Mouse (Mus musculus): ENCODE results near the gene Rere.
A peak's percentile ranks its signal among the peaks of the same experiment; 100 is the strongest.
"Not testable (repeated sequence)": the region's sequence is repeated elsewhere in the genome, so short reads cannot be mapped to it uniquely, and the experiment has no call there.

The Rere gene

GRCm38 (mm10) chr4:150465759-150466158, 184.3 kb downstream of the Rere start:
- no peak for DNase-seq (ENCODE audit: low spot score)

DNA sequence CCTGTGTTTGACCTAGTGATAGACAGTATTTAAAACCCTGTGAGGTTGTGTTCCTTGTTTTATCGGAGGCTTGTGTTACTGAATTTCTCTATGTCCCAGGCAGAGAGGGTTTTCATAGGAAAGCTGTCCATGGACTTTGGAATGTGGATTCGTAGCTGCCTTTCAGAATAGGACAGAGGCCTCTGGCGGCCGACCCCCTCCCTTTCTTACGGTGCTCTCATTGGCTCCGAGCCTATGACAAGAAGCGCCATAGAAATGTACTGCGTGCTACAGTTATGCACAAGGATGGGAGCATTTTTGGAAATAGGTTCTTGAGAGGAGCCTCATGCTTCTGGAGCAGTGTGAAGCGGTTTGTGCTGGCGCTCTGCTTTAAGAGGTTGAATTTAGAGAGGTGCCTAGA, 187.8 kb downstream of the Rere start:
- DNase-seq (ENCODE audit: low spot score): no peak

GRCm38 (mm10) chr4:150470674-150471328, 189.4 kb downstream of the Rere start:
- DNase-seq (ENCODE audit: low spot score): no peak

GRCm38 (mm10) chr4:150472751-150473436, 191.4 kb downstream of the Rere start:
- DNase-seq (ENCODE audit: low spot score): no peak

GRCm38 (mm10) chr4:150473437-150474070, 192.1 kb downstream of the Rere start:
- DNase-seq (ENCODE audit: low spot score): no peak

GRCm38 (mm10) chr4:150474086-150474485, 192.6 kb downstream of the Rere start:
- DNase-seq (ENCODE audit: low spot score): no peak

DNA sequence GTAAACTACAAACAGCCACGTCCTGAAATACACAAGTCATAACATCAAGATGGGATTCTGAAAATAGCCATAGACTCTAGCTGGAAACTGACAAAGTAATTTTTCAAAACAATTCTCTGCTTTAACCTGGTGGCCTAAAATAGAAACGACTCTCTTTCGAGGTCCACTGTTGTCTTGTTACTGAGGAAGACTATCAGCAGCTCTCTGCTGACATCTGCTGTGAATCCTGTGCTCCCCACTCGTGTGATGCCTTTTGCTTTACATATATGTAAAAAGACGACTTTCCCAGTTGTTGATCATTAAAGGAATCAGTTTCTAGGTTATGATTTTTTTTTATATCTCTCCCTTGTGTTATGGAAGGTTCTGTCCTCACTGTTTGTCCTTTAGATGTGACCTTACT, 194.8 kb downstream of the Rere start:
- no peak for DNase-seq (ENCODE audit: low spot score)

- DNase-seq (ENCODE audit: low spot score): no peak
These were observed 196.6 kb downstream of the Rere start for GRCm38 (mm10) chr4:150478006-150478405.

GRCm38 (mm10) chr4:150483081-150483480, 201.6 kb downstream of the Rere start:
- not testable (repeated sequence) for DNase-seq (ENCODE audit: low spot score)

DNA sequence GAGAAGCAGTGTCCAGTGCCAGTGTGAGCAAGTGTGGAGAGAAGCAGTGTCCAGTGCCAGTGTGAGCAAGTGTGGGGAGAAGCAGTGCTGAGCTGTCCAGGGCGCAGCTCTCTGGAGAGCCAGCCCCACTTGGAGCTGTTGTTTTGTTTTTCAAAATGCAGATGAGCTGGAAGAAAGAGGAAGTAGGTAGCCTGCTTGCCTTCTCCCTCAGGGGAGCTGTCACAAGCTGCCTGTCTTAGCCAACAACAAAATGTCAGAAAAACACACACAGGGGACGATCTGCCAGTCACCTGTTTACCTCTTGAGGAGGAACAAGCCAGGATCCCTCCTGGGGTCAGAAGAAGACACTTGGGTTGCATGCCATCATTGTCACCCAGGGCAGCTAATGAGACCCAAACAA, 204.7 kb downstream of the Rere start:
- DNase-seq (ENCODE audit: low spot score): no peak

DNA sequence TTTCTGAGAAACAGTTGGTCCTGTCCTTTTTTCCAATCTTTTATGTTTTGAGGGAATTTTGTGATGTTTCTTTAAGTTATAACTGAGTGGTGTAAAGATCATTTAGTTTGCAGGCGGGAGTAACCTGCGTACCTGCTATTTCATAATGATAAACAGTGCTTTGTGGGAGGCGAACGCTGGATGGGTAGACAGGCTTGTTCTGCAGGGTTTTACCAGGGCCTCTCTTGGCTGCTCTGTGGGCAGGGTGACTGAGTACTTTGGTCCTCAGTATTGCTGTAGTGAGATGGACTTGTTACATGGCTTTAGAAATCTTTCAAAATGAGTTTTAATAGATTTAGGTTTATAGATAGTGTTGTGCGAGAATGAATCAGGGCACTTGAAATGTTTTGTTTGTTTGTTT, 205.7 kb downstream of the Rere start:
- DNase-seq (ENCODE audit: low spot score): no peak

GRCm38 (mm10) chr4:150488096-150488748, 206.8 kb downstream of the Rere start:
- peak; percentile 64 for DNase-seq (ENCODE audit: low spot score)

- no peak for DNase-seq (ENCODE audit: low spot score)
These were observed 207.3 kb downstream of the Rere start for GRCm38 (mm10) chr4:150488767-150489166.

DNA sequence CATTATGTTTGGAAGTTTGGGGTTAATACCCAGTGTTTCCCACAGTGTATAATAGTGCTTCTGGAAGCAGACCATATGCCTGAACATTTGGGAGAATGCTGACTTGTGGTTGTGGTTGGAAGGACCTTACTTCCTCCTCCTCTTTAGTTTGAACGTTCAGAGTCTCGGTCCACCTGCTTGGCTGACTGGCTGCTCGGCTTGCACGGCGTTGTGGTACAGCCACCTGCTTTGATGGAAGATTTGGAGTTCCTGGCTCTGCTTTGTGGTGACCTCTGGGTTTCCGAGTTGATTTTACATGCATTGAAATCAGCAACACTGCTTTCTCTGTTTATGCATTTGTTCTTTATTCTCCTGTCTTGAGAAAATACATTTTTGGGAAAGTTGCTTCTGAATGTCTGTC, 208.6 kb downstream of the Rere start:
- DNase-seq (ENCODE audit: low spot score): no peak

DNA sequence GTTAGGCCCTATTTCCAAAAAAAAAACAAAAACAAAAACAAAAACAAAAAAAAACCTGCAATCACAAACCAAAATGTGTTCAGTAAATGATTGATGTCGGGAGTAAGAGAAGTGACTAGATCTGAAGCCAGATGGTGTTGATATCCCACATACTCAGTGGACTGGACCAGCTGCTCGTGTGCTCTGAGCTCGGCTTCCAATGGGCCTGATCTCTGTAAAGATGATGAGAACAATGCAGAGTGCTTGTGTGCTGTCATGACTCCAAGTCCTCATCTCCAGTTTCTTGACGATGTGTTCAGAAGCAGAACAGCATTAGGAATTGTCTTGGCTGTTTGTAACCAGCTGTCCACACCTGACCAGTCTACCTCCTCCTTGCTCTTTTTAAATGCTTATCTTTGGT, 210.3 kb downstream of the Rere start:
- DNase-seq (ENCODE audit: low spot score): no peak

- no peak for DNase-seq (ENCODE audit: low spot score)
These were observed 212.0 kb downstream of the Rere start for GRCm38 (mm10) chr4:150493258-150493937.

- DNase-seq (ENCODE audit: low spot score): not testable (repeated sequence)
These were observed 212.5 kb downstream of the Rere start for GRCm38 (mm10) chr4:150493938-150494330.

DNA sequence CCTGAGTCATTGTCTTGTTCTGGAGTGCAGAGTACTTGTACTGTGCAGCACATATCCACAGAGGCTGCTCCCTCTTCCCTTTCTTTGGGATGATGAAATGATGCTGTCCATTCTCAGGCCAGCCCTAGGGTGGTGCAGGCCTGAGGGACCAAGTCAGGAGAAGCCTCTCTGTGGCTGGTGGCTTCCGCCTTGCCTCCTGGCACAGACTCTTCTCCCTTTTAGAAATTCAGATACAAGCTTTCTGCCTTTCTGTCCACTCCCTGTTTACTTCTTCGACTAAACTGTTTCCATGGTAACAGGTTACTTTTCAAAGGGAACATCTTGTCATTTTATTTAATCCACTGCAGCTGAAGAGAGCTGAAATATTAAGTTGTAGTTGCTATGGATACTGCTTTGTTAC, 214.1 kb downstream of the Rere start:
- DNase-seq (ENCODE audit: low spot score): peak; percentile 19

- no peak for DNase-seq (ENCODE audit: low spot score)
These were observed 223.0 kb downstream of the Rere start for GRCm38 (mm10) chr4:150504304-150505021.

DNA sequence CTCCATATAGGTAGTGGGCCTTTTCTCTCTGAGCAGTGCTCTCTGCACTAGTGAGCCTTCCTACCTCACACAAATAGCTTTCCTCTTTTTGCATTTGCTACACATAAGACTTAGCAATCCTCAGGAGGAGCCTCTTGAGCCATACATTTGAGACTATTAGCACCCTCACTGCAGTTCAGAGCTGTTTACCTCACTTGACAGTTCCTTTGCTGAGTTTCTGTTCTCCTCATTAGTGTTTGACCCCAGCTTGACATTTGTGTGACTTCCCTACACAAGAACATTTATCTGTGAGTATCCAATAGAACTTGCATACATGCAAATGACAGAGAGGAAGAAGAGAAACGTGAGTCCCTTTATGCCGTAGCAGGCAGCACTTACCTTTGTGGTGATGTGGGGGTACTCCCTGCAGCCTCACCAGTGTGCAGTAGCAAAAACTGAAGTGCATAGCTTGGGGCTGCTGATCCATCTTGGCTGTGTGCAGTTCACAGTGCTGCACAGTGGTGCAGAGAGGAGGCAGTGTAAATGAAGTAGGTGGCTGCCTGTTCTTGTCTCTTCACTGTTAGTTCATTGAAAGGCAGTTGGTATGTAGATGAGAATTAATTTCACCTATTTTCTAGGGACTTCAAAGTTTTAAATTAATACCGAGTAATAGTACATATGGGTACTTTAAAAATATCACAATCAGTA, 227.7 kb downstream of the Rere start:
- DNase-seq (ENCODE audit: low spot score): no peak

GRCm38 (mm10) chr4:150510036-150510435, 228.6 kb downstream of the Rere start:
- no peak for DNase-seq (ENCODE audit: low spot score)
